Mouse (Mus musculus): ENCODE data around the gene Plvap. TPM values are rescaled to one million over a fixed set of nuclear protein-coding genes. Genes with fewer than 3 reads are reported as not detected.

Gene Plvap
- 0.47 TPM in 1 of 2 replicates, not detected in the other for total RNA-seq (2023)

GRCm38 (mm10) chr8:71511644-71512043 lies at the start of gene Plvap:
Plvap (minus strand) TSS chr8:71511752.

DNA sequence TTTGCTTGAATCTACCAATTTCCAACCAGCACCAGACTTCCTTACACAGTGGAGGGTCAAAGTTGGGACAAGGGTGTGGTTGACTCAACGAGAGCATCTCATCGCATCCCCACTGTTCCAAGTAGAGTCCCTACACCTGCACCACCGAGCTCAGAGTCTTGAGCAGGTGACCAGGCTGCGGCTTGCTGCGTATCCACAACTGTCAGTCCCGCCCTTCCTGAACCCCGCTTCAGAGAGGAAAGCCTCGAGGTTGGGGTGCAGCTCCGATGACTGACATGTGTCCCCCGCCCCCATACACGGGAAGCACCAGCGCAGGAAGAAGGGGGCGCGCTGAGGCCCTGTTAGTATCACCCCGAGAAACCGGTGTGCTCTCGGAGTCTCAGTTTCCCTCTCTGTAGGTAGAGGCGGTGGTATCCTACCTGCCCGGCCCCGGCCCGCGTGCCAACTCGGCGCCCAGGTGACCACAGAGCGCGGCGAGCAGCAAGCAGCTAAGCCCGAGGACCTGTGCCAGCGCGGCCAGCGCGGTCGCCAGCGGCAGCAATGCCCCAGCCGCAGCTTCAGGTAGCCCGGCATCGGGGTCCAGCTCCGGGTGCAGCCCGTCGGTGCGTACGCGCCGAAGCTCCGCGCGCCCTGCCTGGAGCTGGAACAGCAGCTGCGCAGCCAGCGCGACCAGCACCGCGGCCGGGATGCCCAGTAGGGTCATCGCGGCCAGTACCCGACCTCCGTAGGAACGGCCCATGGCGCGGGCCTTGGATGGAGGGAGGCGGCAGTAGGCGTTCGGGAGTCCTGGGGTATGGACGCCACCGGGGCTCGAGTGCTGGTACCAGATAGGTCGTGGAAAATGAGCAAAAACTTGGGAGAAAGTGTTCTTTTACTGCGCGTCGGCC lies 46.8 kb upstream of the Plvap start, which contains the start of gene Tmem221:
Tmem221 (minus strand) TSS at position 801 of the 887 bp plus-strand sequence.

DNA sequence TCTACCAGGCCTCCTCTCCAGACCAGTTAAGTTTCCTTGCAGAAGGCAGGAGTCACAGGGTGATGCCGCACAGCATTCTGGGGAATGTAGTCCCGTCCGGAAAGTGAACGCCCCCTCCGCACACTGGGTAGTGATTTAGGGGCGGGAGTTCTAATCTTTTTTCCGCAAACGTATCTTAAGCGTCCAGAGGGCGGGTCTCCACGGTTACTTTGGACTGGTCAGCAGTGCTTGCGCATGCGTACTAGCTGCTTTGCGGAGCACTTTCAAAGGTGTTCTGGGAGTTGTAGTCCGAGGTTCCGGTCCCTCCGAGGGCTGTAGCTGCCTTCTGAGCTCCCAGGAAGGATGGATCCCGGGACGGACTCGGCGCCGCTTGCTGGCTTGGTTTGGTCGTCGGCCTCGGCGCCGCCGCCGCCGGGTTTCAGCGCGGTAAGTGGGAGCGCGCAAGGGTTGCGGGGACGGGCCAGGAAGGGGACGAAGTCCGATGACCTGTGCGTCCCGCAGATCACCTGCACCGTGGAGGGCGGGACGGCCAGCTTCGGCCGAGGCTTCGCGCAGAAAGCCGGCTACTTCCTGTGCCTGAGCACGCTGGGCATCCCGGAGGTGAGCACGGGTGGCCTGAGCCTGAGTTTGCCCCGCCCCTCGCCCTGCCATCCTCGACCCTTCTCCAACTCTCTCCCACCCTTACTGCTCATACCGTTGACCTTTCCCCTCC lies 31.2 kb upstream of the Plvap start, which contains the start of gene Mvb12a:
Mvb12a (plus strand) TSS at position 291 of the 712 bp plus-strand sequence.

DNA sequence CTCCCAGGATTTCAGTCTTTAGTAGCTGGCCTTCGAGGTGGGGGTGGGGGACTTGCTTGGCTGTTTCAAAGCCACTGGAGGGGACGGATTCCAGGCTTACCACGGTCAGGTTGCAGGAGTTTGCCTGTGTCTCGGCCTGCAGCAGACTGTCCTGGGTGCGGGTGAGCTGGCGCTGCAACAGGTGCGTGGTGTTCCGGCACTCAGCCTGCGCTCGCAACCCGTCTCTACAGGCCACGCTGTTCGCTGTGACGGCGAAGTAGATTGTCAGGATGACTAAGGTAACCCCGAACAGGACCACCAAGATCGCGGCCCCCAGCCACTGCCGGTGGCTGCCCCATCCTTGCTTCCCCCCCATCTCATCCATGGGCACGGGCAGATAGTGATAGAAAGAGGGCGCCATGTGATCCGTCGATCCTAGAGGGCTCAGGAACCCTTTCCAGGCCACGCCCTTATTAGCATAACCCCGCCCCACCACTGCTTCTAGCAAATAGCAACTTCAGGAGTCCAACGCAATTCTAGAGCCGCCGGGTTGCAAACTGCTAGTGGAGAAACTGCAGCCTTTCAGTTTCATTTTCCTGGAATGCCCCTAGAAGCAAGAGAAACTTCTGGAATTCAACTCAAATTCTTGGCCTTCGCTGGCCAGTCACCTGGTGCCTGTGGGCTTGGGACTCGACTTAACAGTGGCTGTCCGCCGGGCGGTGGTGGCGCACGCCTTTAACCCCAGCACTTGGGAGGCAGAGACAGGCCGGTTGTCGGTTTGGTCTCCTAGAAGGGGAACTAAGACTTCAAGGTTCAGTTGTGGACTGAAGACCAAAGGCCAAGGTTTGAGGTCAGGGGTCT lies 25.7 kb upstream of the Plvap start, which contains the start of gene Bst2:
Bst2 (minus strand) TSS at position 429 of the 840 bp plus-strand sequence.

DNA sequence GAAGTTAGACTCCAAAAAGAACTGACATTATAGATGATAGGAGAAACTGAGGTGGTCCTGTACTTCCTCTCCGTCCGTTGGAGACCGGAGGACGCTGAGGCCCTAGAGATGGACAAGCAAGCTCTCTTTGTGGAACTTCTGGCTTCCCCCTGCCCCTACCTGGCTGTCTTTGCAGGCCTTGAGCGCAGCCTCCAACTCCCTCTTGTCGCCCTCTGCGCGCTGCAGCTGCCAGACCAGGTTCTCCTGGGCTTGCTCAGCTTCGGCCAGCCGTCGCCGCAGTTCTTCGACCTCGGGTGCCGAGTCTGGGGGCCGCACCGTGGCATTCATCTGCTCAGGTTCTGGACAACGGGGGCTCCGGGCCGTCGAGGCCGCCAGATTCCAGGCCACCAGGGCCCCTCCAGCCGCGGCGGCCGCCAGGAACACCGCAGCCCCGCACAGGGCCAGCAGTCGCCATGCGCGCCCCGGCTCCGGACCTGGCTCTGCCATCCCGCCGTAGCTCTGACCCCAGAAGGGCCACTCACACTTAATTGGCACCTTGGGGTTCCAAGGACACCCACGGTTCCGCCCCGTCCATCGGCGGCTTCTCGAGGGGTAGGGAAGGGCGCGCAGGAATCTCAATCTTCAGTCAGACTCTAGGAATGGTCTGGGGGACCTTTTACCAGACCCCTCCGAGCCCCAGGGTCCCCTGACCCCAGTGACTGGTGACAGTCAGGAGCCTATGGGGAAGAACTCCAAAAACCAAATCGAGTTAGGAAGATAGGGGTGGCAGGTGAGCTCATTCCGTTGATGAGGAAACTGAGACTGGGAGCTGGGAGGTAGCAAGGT lies 13.9 kb upstream of the Plvap start, which contains the start of gene Ccdc194:
Ccdc194 (minus strand) TSS at position 486 of the 825 bp plus-strand sequence.

DNA sequence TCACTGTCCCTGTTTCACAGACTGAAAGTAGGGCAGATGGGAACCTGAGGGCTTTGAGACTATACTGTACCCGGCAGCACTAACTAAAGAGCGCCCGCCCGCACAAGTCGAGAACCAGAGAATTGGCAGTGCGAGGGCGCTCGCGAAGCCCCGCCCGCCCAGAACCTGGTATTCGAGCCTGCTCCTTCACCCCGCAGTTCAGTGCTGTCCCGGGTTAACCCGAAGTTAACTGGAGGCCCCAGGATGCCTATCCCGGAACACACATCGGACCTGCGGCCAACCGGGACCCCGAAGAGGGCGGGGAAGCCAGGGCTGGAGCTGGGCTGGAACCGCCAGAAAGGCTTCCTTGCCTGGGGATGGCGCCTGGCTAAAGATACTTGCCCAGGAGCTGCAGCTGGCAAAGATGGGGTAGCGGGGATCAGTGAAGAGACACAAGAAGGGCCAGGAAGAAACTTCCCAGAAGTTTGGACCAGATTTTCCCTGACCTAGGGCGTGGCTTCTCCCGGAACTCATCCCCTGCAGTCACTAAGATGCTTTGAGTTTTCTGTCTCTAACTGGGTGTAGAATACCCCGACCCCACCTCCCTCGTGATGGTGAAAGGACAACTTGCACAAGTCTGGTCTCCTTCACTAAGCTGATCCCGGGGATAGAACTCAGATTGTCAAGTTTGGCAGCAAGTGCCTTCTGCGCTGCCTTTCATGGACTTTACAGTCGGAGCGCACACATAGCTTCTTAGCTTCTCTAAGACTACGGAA lies 23.7 kb downstream of the Plvap start, which contains the start of gene Gtpbp3:
Gtpbp3 (plus strand) TSS at position 413 of the 755 bp plus-strand sequence.

DNA sequence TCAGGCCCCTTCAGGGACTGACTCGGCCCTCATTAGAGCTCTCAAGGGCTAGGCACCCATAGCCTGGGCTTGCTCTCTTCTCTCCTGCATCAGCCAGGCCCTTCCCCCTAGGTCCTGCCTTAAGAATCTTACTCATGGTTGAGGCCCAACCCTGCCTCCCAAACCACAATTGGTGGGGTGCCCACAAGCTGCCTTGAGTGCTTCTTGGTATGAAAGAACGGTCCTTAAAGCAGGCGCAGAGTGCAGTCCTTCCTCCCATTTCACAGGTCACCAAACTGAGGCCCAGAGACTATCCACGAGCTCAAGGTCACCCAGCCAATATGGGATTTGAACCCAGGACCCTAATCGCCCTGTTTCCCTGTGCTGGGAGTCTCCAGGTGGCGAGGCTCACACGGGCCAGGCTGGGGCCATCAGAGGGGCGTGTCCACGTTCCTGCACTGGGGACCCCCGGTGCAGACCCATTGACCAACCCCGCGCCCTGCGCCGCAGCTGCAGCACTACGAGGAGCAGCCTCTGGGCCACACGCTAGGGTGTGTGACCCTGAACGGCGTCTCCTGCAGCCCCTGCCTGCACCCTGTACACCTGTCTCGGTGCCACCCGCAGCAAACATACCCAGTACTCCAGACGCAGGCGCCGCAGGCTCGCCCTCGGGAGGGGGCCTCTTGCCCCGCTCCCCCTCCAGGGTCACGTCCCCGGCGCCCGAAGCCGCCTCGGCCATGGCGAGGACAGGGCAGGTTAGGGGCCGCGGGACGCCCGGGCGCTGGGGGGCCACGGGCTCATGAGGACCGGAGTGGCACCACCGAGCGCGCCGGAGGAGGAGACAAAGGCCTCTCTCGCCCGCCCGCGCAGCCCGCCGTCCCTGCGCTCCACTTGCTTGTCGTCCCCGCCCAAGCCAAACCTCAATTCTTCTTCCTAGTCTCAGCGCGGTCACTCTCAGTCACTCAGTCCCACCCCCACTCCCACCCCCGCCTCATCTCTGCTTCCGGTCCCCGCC lies 26.1 kb downstream of the Plvap start, which contains the start of gene Ano8:
Ano8 (minus strand) TSS at position 822 of the 994 bp plus-strand sequence.

GRCm38 (mm10) chr8:71468916-71469315 lies 42.6 kb downstream of the Plvap start, which contains the start of gene Dda1:
Dda1 (plus strand) TSS chr8:71469199.

GRCm38 (mm10) chr8:71464513-71465500 lies 46.7 kb downstream of the Plvap start, which contains the start of gene Mrpl34:
Mrpl34 (plus strand) TSS chr8:71464959.

GRCm38 (mm10) chr8:71463188-71464033 lies 48.1 kb downstream of the Plvap start, which contains the start of gene Abhd8:
Abhd8 (minus strand) TSS chr8:71463655.

Other genes starting within 250 kb of the Plvap start
- gene Myo9b, start 239.0 kb downstream of the Plvap start, total RNA-seq (2023): 142 and 167 TPM in 2 replicates
- 43.6 and 80.1 TPM in 2 replicates for gene Haus8, start 238.8 kb downstream of the Plvap start, total RNA-seq (2023)
- 129 and 136 TPM in 2 replicates for gene Use1, start 144.9 kb downstream of the Plvap start, total RNA-seq (2023)
- gene Ocel1, start 140.5 kb downstream of the Plvap start, total RNA-seq (2023): 19.2 and 21.5 TPM in 2 replicates
- 8.2 and 8.6 TPM in 2 replicates for gene Nr2f6, start 129.8 kb downstream of the Plvap start, total RNA-seq (2023)
- 0.16 TPM in 1 of 2 replicates, not detected in the other for gene Ushbp1, start 116.0 kb downstream of the Plvap start, total RNA-seq (2023)
- 48.3 and 53.8 TPM in 2 replicates for gene Babam1, start 114.9 kb downstream of the Plvap start, total RNA-seq (2023)
- gene Ankle1, start 105.7 kb downstream of the Plvap start, total RNA-seq (2023): 11.3 and 13.8 TPM in 2 replicates
- gene Abhd8, start 48.1 kb downstream of the Plvap start, total RNA-seq (2023): 3.6 and 5.1 TPM in 2 replicates
- 17.4 and 18.6 TPM in 2 replicates for gene Mrpl34, start 46.8 kb downstream of the Plvap start, total RNA-seq (2023)
- 70.0 and 77.1 TPM in 2 replicates for gene Dda1, start 42.6 kb downstream of the Plvap start, total RNA-seq (2023)
- 3.0 and 3.9 TPM in 2 replicates for gene Ano8, start 25.8 kb downstream of the Plvap start, total RNA-seq (2023)
- gene Gtpbp3, start 23.6 kb downstream of the Plvap start, total RNA-seq (2023): 7.4 and 8.6 TPM in 2 replicates
- not detected in 2 replicates for gene Ccdc194, start 14.0 kb upstream of the Plvap start, total RNA-seq (2023)
- 10.9 and 16.2 TPM in 2 replicates for gene Bst2, start 25.7 kb upstream of the Plvap start, total RNA-seq (2023)
- 27.6 and 31.6 TPM in 2 replicates for gene Mvb12a, start 31.2 kb upstream of the Plvap start, total RNA-seq (2023)
- 0.32 TPM in 1 of 2 replicates, not detected in the other for gene Tmem221, start 47.1 kb upstream of the Plvap start, total RNA-seq (2023)
- gene Nxnl1, start 54.8 kb upstream of the Plvap start, total RNA-seq (2023): not detected in 2 replicates
- 0.92 and 1.0 TPM in 2 replicates for gene Slc27a1, start 57.1 kb upstream of the Plvap start, total RNA-seq (2023)
- 74.4 and 81.6 TPM in 2 replicates for gene Pgls, start 80.4 kb upstream of the Plvap start, total RNA-seq (2023)
- gene Fam129c, start 85.9 kb upstream of the Plvap start, total RNA-seq (2023): 5.7 and 14.9 TPM in 2 replicates
- 41.4 and 44.9 TPM in 2 replicates for gene Colgalt1, start 99.2 kb upstream of the Plvap start, total RNA-seq (2023)
- gene Unc13a, start 160.0 kb upstream of the Plvap start, total RNA-seq (2023): 0.05 TPM in 1 of 2 replicates, not detected in the other
- 13.1 and 17.7 TPM in 2 replicates for gene Jak3, start 164.5 kb upstream of the Plvap start, total RNA-seq (2023)
- gene Insl3, start 177.5 kb upstream of the Plvap start, total RNA-seq (2023): 4.4 and 7.4 TPM in 2 replicates
- gene B3gnt3, start 190.0 kb upstream of the Plvap start, total RNA-seq (2023): 0.16 TPM in 1 of 2 replicates, not detected in the other
- gene Fcho1, start 214.0 kb upstream of the Plvap start, total RNA-seq (2023): 35.1 and 36.3 TPM in 2 replicates

Measured in neutrophil, adult 65 days (primary cell).